Mouse (Mus musculus) forebrain, embryonic 11.5 days (tissue): ENCODE data around the gene Selenom. TPM values are rescaled to one million over a fixed set of nuclear protein-coding genes. Genes with fewer than 3 reads are reported as not detected.

Experiments
- ATAC-seq: fragments of 200-750 bp; cut with Nextera tagmentation; replicated peaks from 2 replicates; pipeline ENCODE4 v1.8.0; 2017; ENCODE audit warnings: moderate TSS enrichment; ENCODE audit not compliant: low FRiP score
- DNase-seq: peaks from one replicate; pipeline ENCODE4 v3.0.0-alpha.2; 2017; ENCODE audit warnings: low spot score
- H3K27ac ChIP-seq: fragments of 300-500 bp; sonication (generic); 2 replicates; pipeline ENCODE4 v1.5.1; 2014; ENCODE audit warnings: low read depth, low read length
- H3K27me3 ChIP-seq: fragments of 300-500 bp; sonication (generic); 2 replicates; pipeline ENCODE4 v1.6.1; 2014; ENCODE audit warnings: mild to moderate bottlenecking, low read length, mixed read lengths; ENCODE audit not compliant: control insufficient read depth, insufficient read depth
- H3K36me3 ChIP-seq: fragments of 300-500 bp; sonication (generic); 2 replicates; pipeline ENCODE4 v1.6.1; 2014; ENCODE audit warnings: mild to moderate bottlenecking, low read length, moderate library complexity, mixed read lengths; ENCODE audit not compliant: control insufficient read depth, insufficient read depth
- H3K4me1 ChIP-seq: fragments of 300-500 bp; sonication (generic); replicated peaks from 2 replicates; pipeline ENCODE4 v1.6.1; 2014; ENCODE audit warnings: low read length, mixed read lengths; ENCODE audit not compliant: control insufficient read depth, insufficient read depth
- H3K4me2 ChIP-seq: fragments of 300-500 bp; sonication (generic); 2 replicates; pipeline ENCODE4 v1.6.1; 2014; ENCODE audit warnings: low read depth, mild to moderate bottlenecking, low read length, moderate library complexity, mixed read lengths; ENCODE audit not compliant: severe bottlenecking
- H3K4me3 ChIP-seq: fragments of 300-500 bp; sonication (generic); 2 replicates; pipeline ENCODE4 v1.5.1; 2014; ENCODE audit warnings: low read depth, low read length
- H3K9ac ChIP-seq: fragments of 300-500 bp; sonication (generic); 2 replicates; pipeline ENCODE4 v1.6.1; 2014; ENCODE audit warnings: low read length
- H3K9me3 ChIP-seq: fragments of 300-500 bp; sonication (generic); 2 replicates; pipeline ENCODE4 v1.6.1; 2016; ENCODE audit warnings: low read length, mixed read lengths; ENCODE audit not compliant: control insufficient read depth
- WGBS: fragments of 180-500 bp; shearing (Covaris S2); extraction: QIAGEN DNeasy Blood & Tissue Kit; methylation state at CpG from one replicate; pipeline ENCODE4 v1.1.7; 2014; 5-methylcytosine and 5-hydroxymethylcytosine counted together
- polyA plus RNA-seq: library from polyadenylated mRNA; unstranded; fragments of >200 nt; fragmentation: Nextera tagmentation; extraction: Ambion mirVana; gene quantifications from 2 replicates; pipeline ENCODE4 v1.2.1, GENCODE M21; 2014

Selenom gene
- polyA plus RNA-seq, 1 experiment from 2014 or later: 47.3 TPM

GRCm38 (mm10) chr11:3503755-3504693, 10.5 kb upstream of the Selenom start:
- no peak overlapping the region for H3K9ac ChIP-seq
- no peaks in the 10 kb centered on the region for H3K9me3 ChIP-seq
- no peak overlapping the region for H3K4me2 ChIP-seq
- no peaks in the 10 kb centered on the region for H3K4me1 ChIP-seq
- H3K27ac ChIP-seq: no peak overlapping the region
- no peaks in the 10 kb centered on the region for H3K36me3 ChIP-seq
- no peaks in the 10 kb centered on the region for H3K27me3 ChIP-seq
- no peak for ATAC-seq
- H3K4me3 ChIP-seq: no peak overlapping the region
- no peak for DNase-seq
- 70% methylated on average over 11 of the region's 11 CpGs for WGBS

GRCm38 (mm10) chr11:3508226-3508625, 6.3 kb upstream of the Selenom start:
- Histone ChIP-seq H3K27ac (no peak overlapping the region), H3K4me2 (no peak overlapping the region), H3K36me3 (no peaks in the 10 kb centered on the region), H3K9me3 (no peaks in the 10 kb centered on the region), H3K9ac (no peak overlapping the region), H3K4me3 (no peak overlapping the region), H3K27me3 (no peaks in the 10 kb centered on the region), H3K4me1 (no peaks in the 10 kb centered on the region)
- DNase-seq (no peak), ATAC-seq (no peak)
- 63% methylated on average over 7 of the region's 7 CpGs for WGBS

- Histone ChIP-seq H3K9ac (no peak overlapping the region), H3K9me3 (no peaks in the 10 kb centered on the region), H3K4me2 (no peak overlapping the region), H3K27me3 (no peaks in the 10 kb centered on the region), H3K4me1 (no peaks in the 10 kb centered on the region; the same call in 1 of the 2 replicates), H3K4me3 (no peak overlapping the region), H3K27ac (no peak overlapping the region), H3K36me3 (no peaks in the 10 kb centered on the region)
- 77% methylated on average over 8 of the region's 8 CpGs for WGBS
- DNase-seq (no peak), ATAC-seq (no peak)
These were observed 5.1 kb upstream of the Selenom start for GRCm38 (mm10) chr11:3509181-3510085.

- DNase-seq (no peak), ATAC-seq (no peak)
- no peak overlapping the region for H3K4me2 ChIP-seq
- H3K9me3 ChIP-seq: no peaks in the 10 kb centered on the region
- H3K27ac ChIP-seq: no peak overlapping the region
- H3K9ac ChIP-seq: no peak overlapping the region
- no peak overlapping the region for H3K4me3 ChIP-seq
- H3K36me3 ChIP-seq: no peaks in the 10 kb centered on the region
- H3K4me1 ChIP-seq: no peaks in the 10 kb centered on the region; the same call in 1 of the 2 replicates
- 80% methylated on average over 2 of the region's 2 CpGs for WGBS
- no peaks in the 10 kb centered on the region for H3K27me3 ChIP-seq
These were observed 4.2 kb upstream of the Selenom start for GRCm38 (mm10) chr11:3510321-3510720.

GRCm38 (mm10) chr11:3513291-3513690, 1.2 kb upstream of the Selenom start:
- no peak overlapping the region for H3K27ac ChIP-seq
- no peaks in the 10 kb centered on the region for H3K9me3 ChIP-seq
- H3K4me1 ChIP-seq: peaks cover 6% of the 10 kb centered on the region; the same call in 1 of the 2 replicates
- WGBS: 87% methylated on average over 6 of the region's 6 CpGs
- no peak overlapping the region for H3K4me3 ChIP-seq
- ATAC-seq (no peak), DNase-seq (no peak)
- peaks cover 14% of the 10 kb centered on the region for H3K27me3 ChIP-seq
- H3K4me2 ChIP-seq: no peak overlapping the region
- H3K9ac ChIP-seq: no peak overlapping the region
- no peaks in the 10 kb centered on the region for H3K36me3 ChIP-seq

- no peak for DNase-seq
- Histone ChIP-seq H3K36me3 (no peaks in the 10 kb centered on the region), H3K9ac (peak overlapping the region; percentile 63), H3K9me3 (no peaks in the 10 kb centered on the region), H3K27ac (no peak overlapping the region), H3K4me2 (peak overlapping the region; percentile 78), H3K4me1 (peaks cover 6% of the 10 kb centered on the region; the same call in 1 of the 2 replicates), H3K27me3 (peaks cover 14% of the 10 kb centered on the region), H3K4me3 (peak overlapping the region; percentile 43)
- ATAC-seq: 0 out of 2 replicates have a peak, but pooled peaks have one; percentile 8
- WGBS: 16% methylated on average over 4 of the region's 4 CpGs
These were observed 732 bp downstream of the Selenom start for GRCm38 (mm10) chr11:3515216-3515615.

GRCm38 (mm10) chr11:3515637-3516036, 1.2 kb downstream of the Selenom start:
- Histone ChIP-seq H3K27ac (no peak overlapping the region), H3K27me3 (peaks cover 14% of the 10 kb centered on the region), H3K4me1 (peaks cover 6% of the 10 kb centered on the region; the same call in 1 of the 2 replicates), H3K4me3 (no peak overlapping the region), H3K9me3 (no peaks in the 10 kb centered on the region), H3K4me2 (no peak overlapping the region), H3K36me3 (no peaks in the 10 kb centered on the region), H3K9ac (no peak overlapping the region)
- no peak for ATAC-seq
- no peak for DNase-seq
- 79% methylated on average over 4 of the region's 4 CpGs for WGBS

- H3K9ac ChIP-seq: no peak overlapping the region
- DNase-seq: no peak
- H3K27me3 ChIP-seq: peaks cover 14% of the 10 kb centered on the region
- H3K9me3 ChIP-seq: no peaks in the 10 kb centered on the region
- no peak for ATAC-seq
- H3K4me1 ChIP-seq: peaks cover 6% of the 10 kb centered on the region; the same call in 1 of the 2 replicates
- H3K4me2 ChIP-seq: no peak overlapping the region
- H3K36me3 ChIP-seq: no peaks in the 10 kb centered on the region
- 78% methylated on average over 5 of the region's 5 CpGs for WGBS
- H3K4me3 ChIP-seq: no peak overlapping the region
- H3K27ac ChIP-seq: no peak overlapping the region
These were observed 1.6 kb downstream of the Selenom start for GRCm38 (mm10) chr11:3516121-3516520.
